Mouse (Mus musculus) kidney, adult 2 months (tissue): ENCODE data around the gene AI182371.

Experiments
- CTCF ChIP-seq: fragments of 200-500 bp; conservative IDR thresholded peaks from 2 replicates; pipeline ENCODE4 v1.5.1; 2011; ENCODE audit warnings: low read depth, mild to moderate bottlenecking, control low read depth, low read length, moderate library complexity, mixed read lengths; ENCODE audit not compliant: insufficient read depth, insufficient read length
- POLR2A ChIP-seq: fragments of 200-500 bp; IDR thresholded peaks from one replicate; pipeline ENCODE4 v1.6.1; 2011; ENCODE audit warnings: low read depth, low read length, control low read depth

DNA sequence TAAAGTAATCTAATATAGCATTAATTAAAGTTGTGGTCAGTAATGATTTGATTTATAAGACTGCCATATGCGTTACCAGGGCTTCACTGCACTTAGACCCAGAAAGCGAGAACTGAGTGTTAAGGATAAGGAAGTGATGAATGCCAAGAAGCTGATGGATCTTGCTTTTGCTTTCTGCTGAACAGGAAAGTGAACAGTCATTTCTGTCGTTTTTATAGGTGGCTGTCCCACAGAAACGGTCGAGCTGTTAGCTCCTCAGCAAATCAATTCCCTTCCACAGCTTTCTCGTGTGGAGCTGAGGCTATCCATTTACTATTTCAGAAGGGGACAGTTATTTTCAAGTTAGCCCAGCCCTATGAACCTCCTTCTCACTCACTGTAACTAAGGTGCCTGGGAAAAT lies 40.4 kb downstream of the AI182371 start:
- TF ChIP-seq POLR2A (no peak), CTCF (no peak)
